Mouse (Mus musculus): Measurements from ENCODE around the gene Thada. TPM values are rescaled to one million over a fixed set of nuclear protein-coding genes. Genes with fewer than 3 reads are reported as not detected.

The Thada gene
- polyA plus RNA-seq, 1 experiment from 2014 or later = 10.3 TPM

DNA sequence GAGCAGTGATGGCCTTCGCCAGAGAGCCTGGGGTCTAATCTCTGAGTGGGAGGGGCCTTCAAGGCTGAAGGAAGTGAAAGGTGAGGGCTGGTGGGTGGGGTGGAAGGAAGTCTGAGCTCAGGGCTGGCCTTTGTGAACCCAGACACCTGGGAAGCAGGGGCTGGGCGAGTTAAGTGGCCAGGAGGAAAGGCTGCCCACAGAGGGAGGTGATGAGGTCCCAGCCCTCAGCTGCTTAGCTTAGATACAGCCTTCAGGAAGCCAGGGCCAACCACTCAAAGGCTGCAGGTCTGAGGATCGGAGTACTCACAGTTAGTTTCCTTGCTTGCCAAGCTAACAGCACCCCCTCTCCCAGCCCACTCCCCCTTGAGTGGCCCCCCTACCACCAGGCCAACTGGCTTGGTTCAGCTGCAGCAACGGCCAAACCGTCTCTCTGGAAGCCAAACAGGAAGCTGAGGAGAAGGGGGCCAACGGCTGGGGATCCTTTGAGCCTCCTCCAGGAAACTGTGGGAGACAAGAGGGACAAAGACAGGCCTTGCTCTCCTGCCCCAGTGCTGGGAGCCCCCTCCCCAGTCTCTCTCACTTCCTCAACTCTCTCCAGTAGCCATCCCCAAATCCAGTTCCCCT, 304.7 kb downstream of the Thada start:
- H3K9ac ChIP-seq = peak overlapping the region; percentile 16; the same call in 1 of the 2 replicates
- no peak overlapping the region for H3K4me3 ChIP-seq
- peaks cover 30% of the 10 kb centered on the region for H3K4me1 ChIP-seq
- H3K27me3 ChIP-seq = peaks cover 6% of the 10 kb centered on the region
- H3K4me2 ChIP-seq = no peak overlapping the region
- 34% methylated on average over 6 of the region's 6 CpGs for WGBS
- no peak for ATAC-seq (ENCODE audit: insufficient number of reproducible peaks, insufficient read depth, low FRiP score, low TSS enrichment, low read depth)
- no peaks in the 10 kb centered on the region for H3K36me3 ChIP-seq
- peak overlapping the region; percentile 48 for H3K27ac ChIP-seq
- H3K9me3 ChIP-seq = no peaks in the 10 kb centered on the region

DNA sequence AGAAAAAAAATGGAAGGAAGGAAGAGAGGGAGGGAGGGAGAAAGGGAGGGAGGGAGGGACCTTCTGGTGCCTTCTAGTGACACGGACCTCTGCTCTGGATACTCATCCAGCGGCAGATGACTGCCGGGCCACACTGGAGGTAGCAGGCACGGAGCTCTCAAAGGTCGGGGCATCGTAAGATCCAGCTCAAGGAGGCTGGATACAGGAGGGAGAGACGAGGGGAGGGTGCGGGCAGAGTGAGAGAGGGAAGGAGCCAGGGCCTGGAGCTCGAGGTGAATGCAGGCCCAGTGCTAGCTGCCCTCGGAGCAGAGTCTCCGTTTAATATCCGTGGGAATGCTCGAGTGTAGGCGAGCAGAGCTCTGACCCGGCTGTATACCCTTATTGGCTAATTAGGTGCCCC, 307.1 kb downstream of the Thada start:
- Histone ChIP-seq H3K36me3 (no peaks in the 10 kb centered on the region), H3K27ac (no peak overlapping the region), H3K9ac (no peak overlapping the region), H3K4me1 (peaks cover 33% of the 10 kb centered on the region), H3K4me2 (no peak overlapping the region), H3K9me3 (no peaks in the 10 kb centered on the region), H3K27me3 (peaks cover 6% of the 10 kb centered on the region), H3K4me3 (no peak overlapping the region)
- no peak for ATAC-seq (ENCODE audit: insufficient number of reproducible peaks, insufficient read depth, low FRiP score, low TSS enrichment, low read depth)
- WGBS = 52% methylated on average over 15 of the region's 15 CpGs

- ATAC-seq (ENCODE audit: insufficient number of reproducible peaks, insufficient read depth, low FRiP score, low TSS enrichment, low read depth) = no peak
- H3K36me3 ChIP-seq = no peaks in the 10 kb centered on the region
- H3K9ac ChIP-seq = no peak overlapping the region
- no peaks in the 10 kb centered on the region for H3K9me3 ChIP-seq
- no peak overlapping the region for H3K4me3 ChIP-seq
- WGBS = 87% methylated on average over 12 of the region's 12 CpGs
- peaks cover 32% of the 10 kb centered on the region for H3K4me1 ChIP-seq
- peaks cover 6% of the 10 kb centered on the region for H3K27me3 ChIP-seq
- no peak overlapping the region for H3K27ac ChIP-seq
- no peak overlapping the region for H3K4me2 ChIP-seq
Measured at GRCm38 (mm10) chr17:84158461-84158795, 307.6 kb downstream of the Thada start.

- no peaks in the 10 kb centered on the region for H3K9me3 ChIP-seq
- no peak overlapping the region for H3K27ac ChIP-seq
- no peak overlapping the region for H3K9ac ChIP-seq
- no peak overlapping the region for H3K4me2 ChIP-seq
- H3K4me1 ChIP-seq = peaks cover 27% of the 10 kb centered on the region
- H3K4me3 ChIP-seq = no peak overlapping the region
- ATAC-seq (ENCODE audit: insufficient number of reproducible peaks, insufficient read depth, low FRiP score, low TSS enrichment, low read depth) = no peak
- WGBS = 53% methylated on average over 6 of the region's 6 CpGs
- H3K36me3 ChIP-seq = no peaks in the 10 kb centered on the region
- peaks cover 6% of the 10 kb centered on the region for H3K27me3 ChIP-seq
Measured at GRCm38 (mm10) chr17:84157743-84158460, 308.1 kb downstream of the Thada start.

- H3K9me3 ChIP-seq = no peaks in the 10 kb centered on the region
- no peak overlapping the region for H3K27ac ChIP-seq
- no peak for ATAC-seq (ENCODE audit: insufficient number of reproducible peaks, insufficient read depth, low FRiP score, low TSS enrichment, low read depth)
- no peaks in the 10 kb centered on the region for H3K36me3 ChIP-seq
- no peak overlapping the region for H3K4me3 ChIP-seq
- H3K27me3 ChIP-seq = peaks cover 6% of the 10 kb centered on the region
- 38% methylated on average over 19 of the region's 19 CpGs for WGBS
- peaks cover 18% of the 10 kb centered on the region for H3K4me1 ChIP-seq
- no peak overlapping the region for H3K9ac ChIP-seq
- H3K4me2 ChIP-seq = no peak overlapping the region
Measured at GRCm38 (mm10) chr17:84156748-84157742, 309.0 kb downstream of the Thada start.

DNA sequence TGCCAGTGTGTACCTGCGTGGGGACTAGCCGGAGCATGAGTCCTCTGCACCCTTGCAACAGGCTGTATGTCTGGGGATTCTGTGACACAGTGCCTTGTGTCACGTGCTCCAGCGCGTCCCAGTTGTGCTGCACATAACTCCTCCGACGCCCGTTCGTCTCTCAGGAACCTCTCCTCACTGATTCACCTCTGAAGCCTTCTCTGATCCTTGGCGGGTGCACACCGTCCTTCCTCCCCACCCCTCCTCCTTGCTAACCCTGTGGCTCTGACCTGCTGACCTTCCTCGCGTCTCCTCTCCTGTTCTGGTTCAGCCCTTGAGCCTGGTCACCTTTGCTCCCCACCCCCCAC, 309.8 kb downstream of the Thada start:
- ATAC-seq (ENCODE audit: insufficient number of reproducible peaks, insufficient read depth, low FRiP score, low TSS enrichment, low read depth) = no peak

DNA sequence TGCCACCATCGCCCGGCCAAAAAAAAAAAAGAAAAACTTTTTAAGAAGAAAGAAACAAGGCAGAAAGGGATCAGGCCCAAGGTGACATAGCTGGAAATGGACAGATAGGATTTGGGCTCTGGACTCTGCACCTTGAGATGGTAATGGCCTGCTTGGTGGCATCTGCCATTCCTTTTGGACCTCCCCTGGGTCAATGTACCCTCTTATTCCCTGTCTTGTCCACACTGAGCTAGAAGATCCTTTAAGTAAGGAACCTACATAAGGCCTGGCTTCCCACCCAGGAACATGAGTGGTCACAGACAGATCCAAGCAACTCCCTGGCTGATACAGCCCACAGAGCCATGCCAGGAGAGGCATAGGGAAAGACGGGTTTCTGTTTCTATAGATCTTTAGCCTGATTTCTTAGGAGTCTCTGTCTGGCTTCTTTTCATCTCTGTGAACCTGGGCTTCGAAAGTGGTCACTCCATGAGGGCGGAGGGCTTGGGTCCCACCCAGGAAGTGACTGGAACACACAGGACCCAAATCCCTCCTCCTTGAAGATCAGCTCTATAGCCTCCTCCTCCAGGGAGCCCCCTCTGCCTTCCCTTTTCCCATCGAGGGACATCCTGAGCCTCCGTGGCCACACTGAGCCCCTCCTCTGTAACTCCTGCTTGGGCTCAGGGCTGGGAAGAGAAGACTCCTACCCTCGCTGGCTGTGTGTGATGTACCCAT, 310.3 kb downstream of the Thada start:
- WGBS = 74% methylated on average over 8 of the region's 8 CpGs
- Histone ChIP-seq H3K9ac (no peak overlapping the region), H3K4me1 (peaks cover 7% of the 10 kb centered on the region), H3K4me2 (no peak overlapping the region), H3K4me3 (no peak overlapping the region), H3K27me3 (peaks cover 6% of the 10 kb centered on the region), H3K27ac (no peak overlapping the region), H3K36me3 (no peaks in the 10 kb centered on the region), H3K9me3 (no peaks in the 10 kb centered on the region)
- ATAC-seq (ENCODE audit: insufficient number of reproducible peaks, insufficient read depth, low FRiP score, low TSS enrichment, low read depth) = no peak

More for the DNA sequence above, 309.8 kb downstream of the Thada start:
- Histone ChIP-seq H3K27me3 (peaks cover 6% of the 10 kb centered on the region), H3K4me1 (peaks cover 10% of the 10 kb centered on the region), H3K9me3 (no peaks in the 10 kb centered on the region), H3K4me2 (no peak overlapping the region), H3K27ac (no peak overlapping the region), H3K36me3 (no peaks in the 10 kb centered on the region), H3K9ac (no peak overlapping the region), H3K4me3 (no peak overlapping the region)
- 38% methylated on average over 13 of the region's 13 CpGs for WGBS

DNA sequence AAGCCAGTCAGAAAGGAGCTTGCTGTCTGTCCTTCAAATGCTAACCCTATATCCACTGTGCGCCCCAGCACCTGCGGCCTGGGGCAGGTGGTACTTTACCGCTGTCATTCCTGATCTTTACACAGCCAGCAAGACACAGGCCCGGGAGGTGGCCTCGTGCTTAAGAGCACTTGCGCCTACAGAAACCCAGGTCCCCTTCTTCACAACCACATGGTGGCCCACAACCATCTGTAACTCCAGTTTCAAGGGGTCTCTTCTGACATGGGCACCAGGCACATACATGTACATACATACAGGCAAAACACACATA, 311.0 kb downstream of the Thada start:
- no peak for ATAC-seq (ENCODE audit: insufficient number of reproducible peaks, insufficient read depth, low FRiP score, low TSS enrichment, low read depth)
- Histone ChIP-seq H3K36me3 (no peaks in the 10 kb centered on the region), H3K4me3 (no peak overlapping the region), H3K27ac (no peak overlapping the region), H3K9ac (no peak overlapping the region), H3K4me1 (peaks cover 7% of the 10 kb centered on the region), H3K9me3 (no peaks in the 10 kb centered on the region), H3K27me3 (peaks cover 6% of the 10 kb centered on the region), H3K4me2 (no peak overlapping the region)
- 84% methylated on average over 6 of the region's 6 CpGs for WGBS

DNA sequence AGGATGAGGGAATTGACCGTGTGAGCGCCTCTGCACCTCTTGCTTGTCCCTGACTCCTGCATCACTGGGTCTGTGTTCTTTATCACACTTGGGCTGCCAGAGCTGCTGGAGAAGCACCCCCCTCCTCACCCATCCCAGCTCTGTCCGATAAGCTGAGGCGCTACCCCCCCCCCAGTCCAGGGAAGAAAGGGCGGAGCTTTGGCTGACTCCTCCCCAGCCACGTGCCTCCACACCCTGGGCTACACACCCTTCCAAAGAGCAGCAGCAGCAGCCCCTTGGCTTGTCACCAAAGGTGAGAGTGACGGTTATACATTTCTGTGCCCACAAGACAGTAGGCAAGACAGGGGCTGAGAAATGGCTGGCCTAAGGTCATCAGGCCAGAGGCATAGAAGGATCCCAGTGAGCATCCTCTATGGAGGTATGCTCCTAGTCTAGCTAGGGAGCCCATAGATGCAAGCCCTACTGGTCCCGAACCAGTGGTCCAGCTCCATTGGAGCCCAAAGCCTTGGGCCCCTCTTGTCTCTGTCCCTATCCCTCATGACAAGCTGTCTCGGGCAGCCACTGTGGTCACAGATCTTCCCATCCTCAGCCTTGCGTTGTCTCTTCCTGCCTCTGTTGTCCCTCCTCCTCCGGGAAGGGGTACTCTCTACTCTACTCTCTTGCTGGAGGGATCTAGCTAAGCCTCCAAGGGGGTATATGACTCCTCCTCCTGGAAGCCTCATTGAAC, 311.5 kb downstream of the Thada start:
- WGBS = 83% methylated on average over 11 of the region's 11 CpGs

GRCm38 (mm10) chr17:84152976-84153786, 312.8 kb downstream of the Thada start:
- H3K4me3 ChIP-seq = no peak overlapping the region
- H3K36me3 ChIP-seq = no peaks in the 10 kb centered on the region
- no peak overlapping the region for H3K4me2 ChIP-seq
- no peak for ATAC-seq (ENCODE audit: insufficient number of reproducible peaks, insufficient read depth, low FRiP score, low TSS enrichment, low read depth)
- H3K27ac ChIP-seq = no peak overlapping the region
- H3K9me3 ChIP-seq = no peaks in the 10 kb centered on the region
- WGBS = 79% methylated on average over 12 of the region's 12 CpGs
- H3K27me3 ChIP-seq = peaks cover 6% of the 10 kb centered on the region
- H3K4me1 ChIP-seq = peaks cover 24% of the 10 kb centered on the region
- no peak overlapping the region for H3K9ac ChIP-seq

More for the DNA sequence above, 311.5 kb downstream of the Thada start:
- no peak overlapping the region for H3K9ac ChIP-seq
- no peaks in the 10 kb centered on the region for H3K36me3 ChIP-seq
- H3K27ac ChIP-seq = no peak overlapping the region
- H3K4me1 ChIP-seq = peaks cover 11% of the 10 kb centered on the region
- H3K27me3 ChIP-seq = peaks cover 6% of the 10 kb centered on the region
- no peaks in the 10 kb centered on the region for H3K9me3 ChIP-seq
- no peak overlapping the region for H3K4me3 ChIP-seq
- no peak for ATAC-seq (ENCODE audit: insufficient number of reproducible peaks, insufficient read depth, low FRiP score, low TSS enrichment, low read depth)
- H3K4me2 ChIP-seq = no peak overlapping the region
